Mouse (Mus musculus): ENCODE data around the gene Zfp462. TPM values are rescaled to one million over a fixed set of nuclear protein-coding genes. Genes with fewer than 3 reads are reported as not detected.

Zfp462 gene
- polyA plus RNA-seq, 1 experiment from 2014 or later: 14.5 TPM

- Histone ChIP-seq H3K27me3 (ENCODE audit: control insufficient read depth, insufficient read depth, low read length) (no peaks in the 10 kb centered on the region), H3K4me1 (ENCODE audit: control insufficient read depth, insufficient read depth, low read length) (no peaks in the 10 kb centered on the region; the same call in 1 of the 2 replicates), H3K27ac (ENCODE audit: low read depth, low read length) (no peak overlapping the region), H3K4me2 (ENCODE audit: low read depth) (no peak overlapping the region), H3K9ac (ENCODE audit: low read length) (no peak overlapping the region), H3K9me3 (ENCODE audit: control insufficient read depth, low read length) (no peaks in the 10 kb centered on the region), H3K36me3 (ENCODE audit: control insufficient read depth, insufficient read depth, low read length) (peaks cover 19% of the 10 kb centered on the region), H3K4me3 (ENCODE audit: low read depth, low read length) (no peak overlapping the region)
- DNase-seq (ENCODE audit: low spot score): peak; percentile 25
- 68% methylated on average over 10 of the region's 10 CpGs for WGBS
- ATAC-seq (ENCODE audit: insufficient read depth, low FRiP score, low TSS enrichment): peak; percentile 50
Observed at GRCm38 (mm10) chr4:55057666-55058455, 113.0 kb downstream of the Zfp462 start.

- no peak overlapping the region for H3K27ac ChIP-seq (ENCODE audit: low read depth, low read length)
- no peak overlapping the region for H3K4me2 ChIP-seq (ENCODE audit: low read depth)
- H3K9ac ChIP-seq (ENCODE audit: low read length): no peak overlapping the region
- WGBS: 92% methylated on average over 5 of the region's 5 CpGs
- no peaks in the 10 kb centered on the region for H3K9me3 ChIP-seq (ENCODE audit: control insufficient read depth, low read length)
- H3K4me1 ChIP-seq (ENCODE audit: control insufficient read depth, insufficient read depth, low read length): no peaks in the 10 kb centered on the region; the same call in 1 of the 2 replicates
- no peak overlapping the region for H3K4me3 ChIP-seq (ENCODE audit: low read depth, low read length)
- no peak for DNase-seq (ENCODE audit: low spot score)
- H3K36me3 ChIP-seq (ENCODE audit: control insufficient read depth, insufficient read depth, low read length): peaks cover 19% of the 10 kb centered on the region
- ATAC-seq (ENCODE audit: insufficient read depth, low FRiP score, low TSS enrichment): no peak
- H3K27me3 ChIP-seq (ENCODE audit: control insufficient read depth, insufficient read depth, low read length): no peaks in the 10 kb centered on the region
Observed at GRCm38 (mm10) chr4:55058901-55059300, 114.1 kb downstream of the Zfp462 start.

GRCm38 (mm10) chr4:55066341-55067170 lies 121.7 kb downstream of the Zfp462 start:
- Histone ChIP-seq H3K9me3 (ENCODE audit: control insufficient read depth, low read length) (no peaks in the 10 kb centered on the region), H3K27me3 (ENCODE audit: control insufficient read depth, insufficient read depth, low read length) (no peaks in the 10 kb centered on the region), H3K9ac (ENCODE audit: low read length) (no peak overlapping the region), H3K4me3 (ENCODE audit: low read depth, low read length) (no peak overlapping the region), H3K36me3 (ENCODE audit: control insufficient read depth, insufficient read depth, low read length) (peaks cover 16% of the 10 kb centered on the region), H3K4me1 (ENCODE audit: control insufficient read depth, insufficient read depth, low read length) (no peaks in the 10 kb centered on the region), H3K4me2 (ENCODE audit: low read depth) (no peak overlapping the region), H3K27ac (ENCODE audit: low read depth, low read length) (no peak overlapping the region)
- DNase-seq (ENCODE audit: low spot score): no peak
- WGBS: 80% methylated on average over 17 of the region's 17 CpGs
- ATAC-seq (ENCODE audit: insufficient read depth, low FRiP score, low TSS enrichment): no peak

GRCm38 (mm10) chr4:55071535-55071934 lies 126.7 kb downstream of the Zfp462 start:
- 79% methylated on average over 5 of the region's 5 CpGs for WGBS
- no peak; the same call in 1 of the 2 replicates for ATAC-seq (ENCODE audit: insufficient read depth, low FRiP score, low TSS enrichment)

GRCm38 (mm10) chr4:55077133-55077889 lies 132.5 kb downstream of the Zfp462 start:
- WGBS: 64% methylated on average over 11 of the region's 11 CpGs
- no peaks in the 10 kb centered on the region for H3K27me3 ChIP-seq (ENCODE audit: control insufficient read depth, insufficient read depth, low read length)
- ATAC-seq (ENCODE audit: insufficient read depth, low FRiP score, low TSS enrichment) (peak; percentile 62), DNase-seq (ENCODE audit: low spot score) (peak; percentile 55)
- no peaks in the 10 kb centered on the region for H3K9me3 ChIP-seq (ENCODE audit: control insufficient read depth, low read length)
- H3K4me2 ChIP-seq (ENCODE audit: low read depth): no peak overlapping the region
- H3K9ac ChIP-seq (ENCODE audit: low read length): no peak overlapping the region
- H3K4me1 ChIP-seq (ENCODE audit: control insufficient read depth, insufficient read depth, low read length): 0 out of 2 replicates have a peak, but pooled peaks cover 4% of the 10 kb centered on the region
- peak overlapping the region; percentile 67 for H3K27ac ChIP-seq (ENCODE audit: low read depth, low read length)
- H3K4me3 ChIP-seq (ENCODE audit: low read depth, low read length): no peak overlapping the region
- peaks cover 13% of the 10 kb centered on the region for H3K36me3 ChIP-seq (ENCODE audit: control insufficient read depth, insufficient read depth, low read length)

More at GRCm38 (mm10) chr4:55071535-55071934, 126.7 kb downstream of the Zfp462 start:
- H3K4me1 ChIP-seq (ENCODE audit: control insufficient read depth, insufficient read depth, low read length): no peaks in the 10 kb centered on the region
- H3K36me3 ChIP-seq (ENCODE audit: control insufficient read depth, insufficient read depth, low read length): peaks cover 20% of the 10 kb centered on the region
- DNase-seq (ENCODE audit: low spot score): no peak
- no peak overlapping the region for H3K4me3 ChIP-seq (ENCODE audit: low read depth, low read length)
- H3K27me3 ChIP-seq (ENCODE audit: control insufficient read depth, insufficient read depth, low read length): no peaks in the 10 kb centered on the region
- H3K4me2 ChIP-seq (ENCODE audit: low read depth): no peak overlapping the region
- H3K9me3 ChIP-seq (ENCODE audit: control insufficient read depth, low read length): no peaks in the 10 kb centered on the region
- no peak overlapping the region for H3K27ac ChIP-seq (ENCODE audit: low read depth, low read length)
- H3K9ac ChIP-seq (ENCODE audit: low read length): no peak overlapping the region

- WGBS: 58% methylated on average over 16 of the region's 16 CpGs
Observed at GRCm38 (mm10) chr4:55077902-55078716, 133.3 kb downstream of the Zfp462 start.

GRCm38 (mm10) chr4:55079056-55079455 lies 134.2 kb downstream of the Zfp462 start:
- no peak overlapping the region for H3K27ac ChIP-seq (ENCODE audit: low read depth, low read length)
- no peak overlapping the region for H3K9ac ChIP-seq (ENCODE audit: low read length)
- peaks cover 13% of the 10 kb centered on the region for H3K36me3 ChIP-seq (ENCODE audit: control insufficient read depth, insufficient read depth, low read length)
- WGBS: 85% methylated on average over 9 of the region's 9 CpGs
- ATAC-seq (ENCODE audit: insufficient read depth, low FRiP score, low TSS enrichment): no peak
- no peak overlapping the region for H3K4me2 ChIP-seq (ENCODE audit: low read depth)
- H3K27me3 ChIP-seq (ENCODE audit: control insufficient read depth, insufficient read depth, low read length): no peaks in the 10 kb centered on the region
- H3K4me3 ChIP-seq (ENCODE audit: low read depth, low read length): no peak overlapping the region
- no peak for DNase-seq (ENCODE audit: low spot score)
- 0 out of 2 replicates have a peak, but pooled peaks cover 4% of the 10 kb centered on the region for H3K4me1 ChIP-seq (ENCODE audit: control insufficient read depth, insufficient read depth, low read length)
- no peaks in the 10 kb centered on the region for H3K9me3 ChIP-seq (ENCODE audit: control insufficient read depth, low read length)

More at GRCm38 (mm10) chr4:55077902-55078716, 133.3 kb downstream of the Zfp462 start:
- Histone ChIP-seq H3K4me2 (ENCODE audit: low read depth) (no peak overlapping the region), H3K9me3 (ENCODE audit: control insufficient read depth, low read length) (no peaks in the 10 kb centered on the region), H3K4me1 (ENCODE audit: control insufficient read depth, insufficient read depth, low read length) (0 out of 2 replicates have a peak, but pooled peaks cover 4% of the 10 kb centered on the region), H3K4me3 (ENCODE audit: low read depth, low read length) (no peak overlapping the region), H3K27ac (ENCODE audit: low read depth, low read length) (no peak overlapping the region), H3K27me3 (ENCODE audit: control insufficient read depth, insufficient read depth, low read length) (no peaks in the 10 kb centered on the region), H3K9ac (ENCODE audit: low read length) (no peak overlapping the region), H3K36me3 (ENCODE audit: control insufficient read depth, insufficient read depth, low read length) (peaks cover 13% of the 10 kb centered on the region)
- ATAC-seq (ENCODE audit: insufficient read depth, low FRiP score, low TSS enrichment): peak; percentile 49
- peak; percentile 42 for DNase-seq (ENCODE audit: low spot score)
